ENCODE assay signal across 39 mouse cellular contexts in genomic region chr14:62627951-62628350, GRCm38 (mm10). TPM values are rescaled to one million over a fixed set of nuclear protein-coding genes. Genes with fewer than 3 reads are reported as not detected.
DNase-seq lines count a peak whose midpoint lies in the region; ATAC-seq lines count a peak whose summit lies in the region.
"Had no signal": no experiment of that assay in that cellular context is flagged by ENCODE, and none has a peak within 500 bp of the region (broad histone marks: within the 10 kb centered on the region; RNA-seq: fewer than 3 reads in every experiment).

No protein-coding gene starts in this region.

- peak; percentile 89 for DNase-seq in cerebellum, adult 11-12 months
- DNase-seq in cerebellum, postnatal 4 days (ENCODE audit: low spot score in 2 of 2) = no peak
- DNase-seq in cerebellum, postnatal 14 days = peak; percentile 84
- no peak for DNase-seq in Muller cell, postnatal 12 days (ENCODE audit: inconsistent ontology term)
- DNase-seq in kidney, postnatal 10 days = no peak
- DNase-seq: adrenal gland, postnatal 10 days; gastrocnemius, postnatal 14 days; heart, adult 18-20 months; heart, postnatal 4 days; kidney, adult 9 months; kidney, postnatal 14 days; right cerebral cortex, adult 18-20 months; spleen, adult 18-20 months; thymus, adult 18-20 months; thymus, postnatal 25 days had no signal

- no peaks in the 10 kb centered on the region for H3K4me1 ChIP-seq in megakaryocyte, embryonic 14.5 days
- H3K4me1 ChIP-seq: hindbrain, embryonic 13.5 days; limb, embryonic 12.5 days; lung, embryonic 15.5 days; midbrain, embryonic 12.5 days; neural tube, embryonic 12.5 days had no signal

- no peaks in the 10 kb centered on the region for H3K36me3 ChIP-seq in megakaryocyte, embryonic 14.5 days (replicated peaks; ENCODE audit: low read length)
- H3K36me3 ChIP-seq: G1E; hindbrain, embryonic 13.5 days; limb, embryonic 12.5 days; lung, embryonic 15.5 days; midbrain, embryonic 12.5 days; neural tube, embryonic 12.5 days had no signal

- peak overlapping the region; percentile 59 for H3K4me3 ChIP-seq in megakaryocyte, embryonic 14.5 days (replicated peaks)
- H3K4me3 ChIP-seq: erythroblast, embryonic 14.5 days; hindbrain, embryonic 13.5 days; limb, embryonic 12.5 days; lung, embryonic 15.5 days; midbrain, embryonic 12.5 days; myocyte; neural tube, embryonic 12.5 days had no signal

- H3K9me3 ChIP-seq in megakaryocyte, embryonic 14.5 days = peaks cover 27% of the 10 kb centered on the region
- H3K9me3 ChIP-seq: G1E; lung, embryonic 15.5 days; midbrain, embryonic 12.5 days; neural tube, embryonic 12.5 days had no signal

- H3K27me3 ChIP-seq in megakaryocyte, embryonic 14.5 days (replicated peaks) = peaks cover 3% of the 10 kb centered on the region
- H3K27me3 ChIP-seq: hindbrain, embryonic 13.5 days; limb, embryonic 12.5 days; lung, embryonic 15.5 days; midbrain, embryonic 12.5 days; neural tube, embryonic 12.5 days; Patski had no signal

- no peak for ATAC-seq in megakaryocyte, adult 5-6 weeks (ENCODE audit: poor library complexity, severe bottlenecking)
- ATAC-seq: forebrain, embryonic 16.5 days; intestine, postnatal 0 days; Patski had no signal

RNA-seq across cellular contexts. Expression of gene Serpine3, which starts 35.5 kb away (rescaled TPM):
- polyA plus RNA-seq in megakaryocyte, embryonic 14.5 days (2012; ENCODE audit: insufficient read depth, low replicate concordance) = not detected in 2 replicates
- not detected in 2 replicates for total RNA-seq in megakaryocyte, adult 5-6 weeks (2015)
- total RNA-seq in megakaryocyte, adult 5-6 weeks (2017) = not detected in 2 replicates
- total RNA-seq: adrenal gland, postnatal 10 days; G1E; gastrocnemius, postnatal 14 days; heart, adult 18-20 months; heart, postnatal 4 days; layer of hippocampus, adult 8-10 months; left cerebral cortex, postnatal 14 days; megakaryocyte progenitor cell, adult 5-6 weeks had no signal
- polyA plus RNA-seq: cortical plate, adult 2 months; embryonic facial prominence, embryonic 14.5 days; erythroblast, embryonic 14.5 days; forebrain, embryonic 11.5 days; forebrain, embryonic 16.5 days; G1E; heart, embryonic 16.5 days; hindbrain, embryonic 13.5 days; intestine, postnatal 0 days; limb, embryonic 12.5 days; liver, adult 2 months; liver, embryonic 16.5 days; lung, embryonic 15.5 days; midbrain, embryonic 12.5 days; midbrain, postnatal 0 days; myocyte; neural tube, embryonic 12.5 days; Patski; stomach, postnatal 0 days had no signal

Comparison
In these comparisons a context has a peak if more than half of its experiments do, and no peak if none do; other contexts are left out.
1. DNase-seq: peak in cerebellum, adult 11-12 months (single experiment) and cerebellum, postnatal 14 days (2 of 2); none in cerebellum, postnatal 4 days (0 of 2), Muller cell, postnatal 12 days (single experiment) and kidney, postnatal 10 days (single experiment).